Mouse (Mus musculus): ENCODE measurements at regions not wholly inside any gene's neighbourhood (a gene's known extent, or its start where the extent isn't known, plus 50 kb on each side); places are given as distances from the start of the nearest gene placed in this dataset.

DNA sequence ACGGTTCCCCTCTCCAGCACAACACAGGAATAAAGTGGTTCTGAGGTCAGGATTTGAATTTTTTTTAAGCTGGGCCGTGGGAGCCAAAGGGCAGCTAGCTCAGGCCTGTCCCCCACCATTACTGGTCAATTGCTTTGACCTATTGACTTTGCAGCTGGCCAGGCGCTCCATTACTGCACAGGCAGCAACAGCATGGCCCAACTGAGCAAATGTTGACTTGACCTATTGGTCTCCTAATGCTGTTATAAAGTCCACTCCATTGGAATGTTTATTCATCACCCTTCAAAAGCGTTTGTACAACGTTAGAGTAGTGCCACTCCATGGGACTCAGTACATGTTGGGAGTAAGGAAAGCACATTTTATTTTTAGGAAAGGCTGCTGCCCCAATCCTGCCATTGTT lies 127.5 kb upstream of the Mylip start:
- 67% methylated on average over 5 of the region's 5 CpGs for WGBS
- no peaks in the 10 kb centered on the region for H3K9me3 ChIP-seq (ENCODE audit: control insufficient read depth, low read length)
- no peaks in the 10 kb centered on the region for H3K4me1 ChIP-seq (ENCODE audit: control insufficient read depth in 2 of 2, insufficient read depth in 2 of 2, low read length in 2 of 2)
- H3K27ac ChIP-seq (replicated peaks in 1 of 2; ENCODE audit: control insufficient read depth in 1 of 2, insufficient read depth in 1 of 2, low read depth in 2 of 2, low read length in 2 of 2), result no peak overlapping the region
- H3K27me3 ChIP-seq (ENCODE audit: control insufficient read depth, insufficient read depth, low read length), result no peaks in the 10 kb centered on the region
- no peak for ATAC-seq (ENCODE audit: insufficient number of reproducible peaks, insufficient read depth, low FRiP score, low read depth)
- H3K4me2 ChIP-seq (ENCODE audit: low read length), result no peak overlapping the region
- H3K9ac ChIP-seq (ENCODE audit: low read length), result no peak overlapping the region
- no peaks in the 10 kb centered on the region for H3K36me3 ChIP-seq (ENCODE audit: control insufficient read depth, insufficient read depth, low read length)
- H3K4me3 ChIP-seq (ENCODE audit: control insufficient read depth in 1 of 2, insufficient read depth in 1 of 2, low read depth in 1 of 2, low read length in 2 of 2), result no peak overlapping the region

DNA sequence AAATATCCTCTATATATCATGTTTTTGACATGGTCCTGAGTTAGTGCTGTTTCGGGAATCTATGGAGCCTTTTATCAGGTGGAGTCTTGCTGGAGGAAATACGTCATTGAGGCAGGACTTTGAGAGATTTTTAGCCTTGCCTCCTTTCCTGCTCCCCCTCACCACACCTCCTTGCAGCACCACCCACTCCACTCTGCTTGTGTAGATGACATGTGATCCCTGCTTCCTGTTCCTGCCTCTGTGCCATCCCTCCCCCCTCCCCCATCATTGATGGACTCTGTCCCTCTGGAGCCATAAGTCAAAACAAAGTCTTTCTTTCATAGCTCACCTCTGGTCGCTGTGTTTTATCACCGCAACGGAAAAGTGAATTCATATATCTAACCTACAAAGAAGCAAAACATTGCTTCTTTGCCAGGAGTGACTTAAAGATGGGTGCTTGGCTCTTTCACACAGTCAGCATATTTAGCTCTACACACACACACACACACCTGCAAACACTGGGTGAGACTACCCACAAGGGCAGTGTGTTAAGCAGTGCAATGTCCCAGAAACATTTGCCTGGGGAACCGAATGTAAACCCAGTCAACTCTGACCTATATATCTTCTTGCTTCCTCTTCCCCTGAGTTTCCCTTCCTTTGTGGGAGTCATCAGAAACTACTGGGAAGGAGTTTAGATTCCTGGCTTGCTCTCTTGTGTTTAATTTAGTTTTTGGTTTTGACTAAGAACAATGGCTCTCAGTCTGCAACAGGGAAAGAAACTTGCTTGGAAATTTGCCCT lies 123.1 kb upstream of the Mylip start:
- H3K27ac ChIP-seq (replicated peaks in 1 of 2; ENCODE audit: control insufficient read depth in 1 of 2, insufficient read depth in 1 of 2, low read depth in 2 of 2, low read length in 2 of 2), result no peak overlapping the region
- 74% methylated on average over 6 of the region's 6 CpGs for WGBS
- ATAC-seq (ENCODE audit: insufficient number of reproducible peaks, insufficient read depth, low FRiP score, low read depth), result no peak
- H3K4me2 ChIP-seq (ENCODE audit: low read length), result no peak overlapping the region
- no peaks in the 10 kb centered on the region for H3K4me1 ChIP-seq (ENCODE audit: control insufficient read depth in 2 of 2, insufficient read depth in 2 of 2, low read length in 2 of 2)
- H3K9ac ChIP-seq (ENCODE audit: low read length), result no peak overlapping the region
- no peaks in the 10 kb centered on the region for H3K27me3 ChIP-seq (ENCODE audit: control insufficient read depth, insufficient read depth, low read length)
- H3K36me3 ChIP-seq (ENCODE audit: control insufficient read depth, insufficient read depth, low read length), result no peaks in the 10 kb centered on the region
- H3K4me3 ChIP-seq (ENCODE audit: control insufficient read depth in 1 of 2, insufficient read depth in 1 of 2, low read depth in 1 of 2, low read length in 2 of 2), result no peak overlapping the region
- H3K9me3 ChIP-seq (ENCODE audit: control insufficient read depth, low read length), result no peaks in the 10 kb centered on the region

DNA sequence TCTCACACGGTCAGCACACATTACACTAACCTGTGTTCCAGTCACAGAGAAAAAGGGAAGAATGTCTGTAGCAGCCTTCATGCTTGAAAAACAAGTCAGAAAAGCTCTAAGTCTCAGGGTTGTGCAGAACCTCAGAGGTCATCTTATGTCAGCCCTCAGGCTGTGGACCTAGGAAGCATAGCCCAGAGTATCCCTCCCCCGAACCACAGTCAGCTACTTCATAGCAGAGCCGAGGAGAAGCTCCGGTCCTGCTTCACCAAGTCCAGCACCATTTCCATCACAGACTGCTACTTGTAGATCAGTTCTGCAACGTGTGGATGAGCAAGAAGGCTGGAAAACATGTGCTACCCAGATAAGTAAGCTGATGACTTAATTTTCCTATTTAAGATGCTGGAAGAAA lies 122.1 kb upstream of the Mylip start:
- WGBS, result 64% methylated on average over 5 of the region's 5 CpGs
- H3K4me3 ChIP-seq (ENCODE audit: control insufficient read depth in 1 of 2, insufficient read depth in 1 of 2, low read depth in 1 of 2, low read length in 2 of 2), result no peak overlapping the region
- ATAC-seq (ENCODE audit: insufficient number of reproducible peaks, insufficient read depth, low FRiP score, low read depth), result no peak

DNA sequence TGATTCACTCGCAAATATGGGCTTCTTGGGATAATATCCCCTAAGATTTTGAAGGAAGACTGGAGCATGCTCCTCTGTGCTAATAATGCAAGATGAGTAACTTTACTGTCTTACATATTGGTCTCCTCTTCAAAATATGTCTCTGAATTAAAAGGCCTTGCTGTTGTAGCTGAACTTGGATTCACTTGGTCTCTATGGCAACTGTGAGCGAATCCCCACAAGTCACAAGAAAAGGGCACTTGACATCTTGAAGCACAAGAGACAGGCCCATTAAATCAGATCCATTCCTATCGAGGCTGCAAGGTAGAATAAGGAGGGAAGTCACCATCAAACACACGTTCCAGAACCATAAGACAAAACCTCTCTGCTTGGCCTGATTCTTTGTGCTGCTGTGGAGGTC lies 121.6 kb upstream of the Mylip start:
- no peak for ATAC-seq (ENCODE audit: insufficient number of reproducible peaks, insufficient read depth, low FRiP score, low read depth)
- WGBS, result 81% methylated on average over 4 of the region's 4 CpGs
- Histone ChIP-seq H3K9me3 (ENCODE audit: control insufficient read depth, low read length) (no peaks in the 10 kb centered on the region), H3K4me2 (ENCODE audit: low read length) (no peak overlapping the region), H3K4me1 (ENCODE audit: control insufficient read depth in 2 of 2, insufficient read depth in 2 of 2, low read length in 2 of 2) (no peaks in the 10 kb centered on the region), H3K36me3 (ENCODE audit: control insufficient read depth, insufficient read depth, low read length) (no peaks in the 10 kb centered on the region), H3K9ac (ENCODE audit: low read length) (no peak overlapping the region), H3K27ac (replicated peaks in 1 of 2; ENCODE audit: control insufficient read depth in 1 of 2, insufficient read depth in 1 of 2, low read depth in 2 of 2, low read length in 2 of 2) (no peak overlapping the region), H3K27me3 (ENCODE audit: control insufficient read depth, insufficient read depth, low read length) (no peaks in the 10 kb centered on the region), H3K4me3 (ENCODE audit: control insufficient read depth in 1 of 2, insufficient read depth in 1 of 2, low read depth in 1 of 2, low read length in 2 of 2) (no peak overlapping the region)

More for the DNA sequence above, 122.1 kb upstream of the Mylip start:
- Histone ChIP-seq H3K27ac (replicated peaks in 1 of 2; ENCODE audit: control insufficient read depth in 1 of 2, insufficient read depth in 1 of 2, low read depth in 2 of 2, low read length in 2 of 2) (no peak overlapping the region), H3K9me3 (ENCODE audit: control insufficient read depth, low read length) (no peaks in the 10 kb centered on the region), H3K9ac (ENCODE audit: low read length) (no peak overlapping the region), H3K36me3 (ENCODE audit: control insufficient read depth, insufficient read depth, low read length) (no peaks in the 10 kb centered on the region), H3K4me1 (ENCODE audit: control insufficient read depth in 2 of 2, insufficient read depth in 2 of 2, low read length in 2 of 2) (no peaks in the 10 kb centered on the region), H3K27me3 (ENCODE audit: control insufficient read depth, insufficient read depth, low read length) (no peaks in the 10 kb centered on the region), H3K4me2 (ENCODE audit: low read length) (no peak overlapping the region)

DNA sequence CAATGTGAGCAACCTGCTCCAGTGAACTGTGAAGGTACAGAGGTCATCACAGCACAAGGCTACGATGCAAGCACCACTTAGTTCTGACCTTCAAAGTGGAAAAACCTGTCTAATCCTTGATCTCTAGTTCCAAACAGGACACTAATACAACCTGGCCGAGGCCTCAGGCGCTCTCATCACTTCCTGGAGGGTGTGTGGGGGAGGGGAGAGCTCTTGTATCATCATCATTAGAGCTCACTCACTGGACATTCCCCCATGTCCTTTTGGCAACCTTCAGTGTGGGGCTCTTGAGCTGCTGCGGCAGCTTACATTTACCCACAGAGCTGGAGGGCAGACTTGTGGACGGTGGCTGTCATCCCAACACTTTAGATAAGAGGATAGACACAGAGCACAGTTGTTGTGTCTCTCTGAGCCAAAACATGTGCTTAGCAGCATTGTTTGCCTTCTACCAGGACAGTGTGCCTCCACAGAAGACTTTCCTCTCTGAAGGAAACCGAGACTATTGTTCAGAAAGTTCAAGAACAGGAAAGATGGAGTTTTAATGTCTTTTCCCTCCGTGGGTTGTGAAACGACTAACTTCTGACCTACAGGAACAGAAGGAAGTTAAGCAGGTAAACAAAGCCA lies 115.2 kb upstream of the Mylip start:
- Histone ChIP-seq H3K4me3 (ENCODE audit: control insufficient read depth in 1 of 2, insufficient read depth in 1 of 2, low read depth in 1 of 2, low read length in 2 of 2) (no peak overlapping the region), H3K27me3 (ENCODE audit: control insufficient read depth, insufficient read depth, low read length) (no peaks in the 10 kb centered on the region), H3K9ac (ENCODE audit: low read length) (no peak overlapping the region), H3K27ac (replicated peaks in 1 of 2; ENCODE audit: control insufficient read depth in 1 of 2, insufficient read depth in 1 of 2, low read depth in 2 of 2, low read length in 2 of 2) (peak overlapping the region; percentile 60 to 71), H3K4me2 (ENCODE audit: low read length) (no peak overlapping the region; the same call in 1 of the 2 replicates), H3K9me3 (ENCODE audit: control insufficient read depth, low read length) (no peaks in the 10 kb centered on the region), H3K36me3 (ENCODE audit: control insufficient read depth, insufficient read depth, low read length) (no peaks in the 10 kb centered on the region), H3K4me1 (ENCODE audit: control insufficient read depth in 2 of 2, insufficient read depth in 2 of 2, low read length in 2 of 2) (peaks cover 11 to 21% of the 10 kb centered on the region in 2 experiments)
- 18% methylated on average over 8 of the region's 8 CpGs for WGBS
- ATAC-seq (ENCODE audit: insufficient number of reproducible peaks, insufficient read depth, low FRiP score, low read depth), result no peak

DNA sequence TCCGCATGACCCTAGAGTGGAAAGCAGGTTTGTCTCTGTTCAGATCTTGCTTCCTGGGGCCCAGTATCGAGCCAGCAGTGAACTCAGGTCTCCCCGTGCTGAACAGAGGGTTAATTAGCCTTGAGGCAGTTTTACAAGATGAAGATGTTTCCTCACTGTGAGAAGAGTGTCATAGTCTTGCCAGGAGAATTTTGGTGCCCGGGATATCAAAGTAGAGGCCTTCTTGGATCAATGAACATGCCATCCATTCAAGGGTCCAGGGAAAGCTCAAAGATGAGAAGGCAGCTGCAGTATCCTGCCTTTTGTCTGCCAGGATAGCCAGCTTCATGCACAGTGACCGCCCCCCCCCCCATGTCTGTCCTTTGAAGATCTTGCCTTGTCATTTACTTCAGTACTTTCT lies 114.2 kb upstream of the Mylip start:
- Histone ChIP-seq H3K4me3 (ENCODE audit: control insufficient read depth in 1 of 2, insufficient read depth in 1 of 2, low read depth in 1 of 2, low read length in 2 of 2) (no peak overlapping the region), H3K27ac (replicated peaks in 1 of 2; ENCODE audit: control insufficient read depth in 1 of 2, insufficient read depth in 1 of 2, low read depth in 2 of 2, low read length in 2 of 2) (0 out of 4 replicates have a peak overlapping the region, but pooled peaks of 1 of the 2 experiments have one; percentile 60), H3K4me2 (ENCODE audit: low read length) (no peak overlapping the region), H3K9ac (ENCODE audit: low read length) (no peak overlapping the region), H3K36me3 (ENCODE audit: control insufficient read depth, insufficient read depth, low read length) (no peaks in the 10 kb centered on the region), H3K4me1 (ENCODE audit: control insufficient read depth in 2 of 2, insufficient read depth in 2 of 2, low read length in 2 of 2) (peaks cover 11 to 21% of the 10 kb centered on the region in 2 experiments), H3K9me3 (ENCODE audit: control insufficient read depth, low read length) (no peaks in the 10 kb centered on the region), H3K27me3 (ENCODE audit: control insufficient read depth, insufficient read depth, low read length) (no peaks in the 10 kb centered on the region)
- ATAC-seq (ENCODE audit: insufficient number of reproducible peaks, insufficient read depth, low FRiP score, low read depth), result no peak
- WGBS, result 36% methylated on average over 5 of the region's 5 CpGs

DNA sequence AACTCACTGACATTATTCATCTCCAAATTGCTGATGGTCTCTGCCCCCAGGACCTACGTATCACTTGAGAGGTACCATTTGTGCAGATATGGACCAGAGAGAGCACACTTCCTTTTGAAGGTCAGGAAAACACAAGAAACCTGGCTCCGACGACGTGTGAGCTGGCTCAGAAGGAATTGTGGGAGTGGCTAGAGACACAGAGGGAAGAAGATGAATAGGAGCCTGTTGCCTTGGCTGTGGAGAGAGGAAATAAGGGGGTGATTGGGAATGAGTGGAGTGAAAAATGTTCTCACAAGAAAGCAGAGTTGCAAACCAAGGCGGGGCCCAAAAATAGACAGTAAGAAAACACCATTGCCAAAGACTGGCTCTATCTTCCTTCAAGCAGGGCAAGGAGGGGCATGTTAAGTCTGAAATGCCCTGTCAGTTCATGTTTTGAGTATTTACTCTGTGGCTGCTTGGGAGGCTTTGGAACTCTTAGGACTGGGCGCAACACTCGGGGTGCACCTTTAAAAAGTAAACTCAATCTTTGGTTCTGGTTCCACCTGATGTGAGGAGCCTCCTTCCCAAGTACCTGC lies 111.6 kb upstream of the Mylip start:
- ATAC-seq (ENCODE audit: insufficient number of reproducible peaks, insufficient read depth, low FRiP score, low read depth), result no peak
- Histone ChIP-seq H3K27me3 (ENCODE audit: control insufficient read depth, insufficient read depth, low read length) (no peaks in the 10 kb centered on the region), H3K9ac (ENCODE audit: low read length) (no peak overlapping the region), H3K4me2 (ENCODE audit: low read length) (no peak overlapping the region), H3K4me3 (ENCODE audit: control insufficient read depth in 1 of 2, insufficient read depth in 1 of 2, low read depth in 1 of 2, low read length in 2 of 2) (no peak overlapping the region), H3K27ac (replicated peaks in 1 of 2; ENCODE audit: control insufficient read depth in 1 of 2, insufficient read depth in 1 of 2, low read depth in 2 of 2, low read length in 2 of 2) (no peak overlapping the region; a peak in 1 of 4 replicates), H3K36me3 (ENCODE audit: control insufficient read depth, insufficient read depth, low read length) (no peaks in the 10 kb centered on the region), H3K4me1 (ENCODE audit: control insufficient read depth in 2 of 2, insufficient read depth in 2 of 2, low read length in 2 of 2) (peaks cover 11 to 21% of the 10 kb centered on the region in 2 experiments), H3K9me3 (ENCODE audit: control insufficient read depth, low read length) (no peaks in the 10 kb centered on the region)
- WGBS, result 68% methylated on average over 7 of the region's 7 CpGs

Data from heart, embryonic 14.5 days (tissue).